Mouse (Mus musculus) thymus, adult 2 months (tissue): ENCODE results near the gene Rgs3. TPM values are rescaled to one million over a fixed set of nuclear protein-coding genes. Genes with fewer than 3 reads are reported as not detected.

Experiments used
- DNase-seq: peaks from one replicate; pipeline ENCODE4 v3.0.0; 2021
- H3K27ac ChIP-seq: fragments of 200-500 bp; 2 replicates; pipeline ENCODE4 v1.5.1; 2012; ENCODE audit warnings: low read length, control low read depth; ENCODE audit not compliant: control insufficient read depth, insufficient read depth
- H3K27me3 ChIP-seq: fragments of 200-500 bp; 2 replicates; pipeline ENCODE4 v1.6.1; 2012; ENCODE audit warnings: mild to moderate bottlenecking, low read length, moderate library complexity, mixed read lengths; ENCODE audit not compliant: control insufficient read depth, insufficient read depth
- H3K36me3 ChIP-seq: fragments of 200-500 bp; 2 replicates; pipeline ENCODE4 v1.6.1; 2012; ENCODE audit warnings: mild to moderate bottlenecking, low read length, moderate library complexity; ENCODE audit not compliant: control insufficient read depth, insufficient read depth
- H3K4me1 ChIP-seq: fragments of 200-500 bp; replicated peaks from 2 replicates; pipeline ENCODE4 v1.6.1; 2012; ENCODE audit warnings: low read length; ENCODE audit not compliant: control insufficient read depth, insufficient read depth
- H3K4me3 ChIP-seq: fragments of 200-500 bp; 2 replicates; pipeline ENCODE4 v1.5.1; 2012; ENCODE audit warnings: mild to moderate bottlenecking, low read length, control low read depth, moderate library complexity; ENCODE audit not compliant: control insufficient read depth, insufficient read depth
- CTCF ChIP-seq: fragments of 200-500 bp; IDR thresholded peaks from 2 replicates; pipeline ENCODE4 v1.5.1; 2012; ENCODE audit warnings: mild to moderate bottlenecking, control low read depth, low read length, moderate library complexity, borderline replicate concordance; ENCODE audit not compliant: control insufficient read depth, poor library complexity, insufficient read depth; ENCODE audit errors: extremely low read depth
- POLR2A ChIP-seq: fragments of 200-500 bp; IDR thresholded peaks from 2 replicates; pipeline ENCODE4 v1.6.1; 2012; ENCODE audit warnings: mild to moderate bottlenecking, low read length, control low read depth, moderate library complexity; ENCODE audit not compliant: control insufficient read depth, poor library complexity, insufficient read depth; ENCODE audit errors: extremely low read depth
- WGBS: fragments of 180-500 bp; shearing (Covaris S2); methylation state at CpG from one replicate; pipeline ENCODE4 v1.1.7; 2018; 5-methylcytosine and 5-hydroxymethylcytosine counted together
- polyA plus RNA-seq: library from polyadenylated mRNA; depleted of rRNA; stranded (reverse); fragments of >200 nt; gene quantifications from 2 replicates; pipeline ENCODE4 v1.2.3, GENCODE M21; 2012

The Rgs3 gene
- polyA plus RNA-seq, 1 experiment = 81.3 TPM

DNA sequence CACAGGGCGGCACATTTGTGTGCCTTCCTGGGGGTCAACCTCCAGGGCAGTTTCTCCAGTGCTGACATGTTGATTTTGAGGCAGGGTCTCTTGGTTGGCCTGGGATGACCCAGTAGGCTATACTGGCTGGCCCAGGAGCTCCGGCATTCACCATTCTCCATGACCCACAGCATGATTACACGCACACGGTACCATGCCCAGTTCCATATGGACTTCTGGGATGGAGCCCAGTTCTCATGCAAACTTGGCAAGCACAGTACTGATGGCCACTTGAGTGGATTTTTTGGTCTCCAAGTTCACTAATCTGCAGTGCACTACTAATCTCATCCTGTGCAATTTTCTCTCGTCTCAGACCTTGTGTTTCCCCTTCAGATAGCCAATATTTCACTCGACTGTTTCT is 8.0 kb downstream of the Rgs3 start:
- Histone ChIP-seq H3K27me3 (no peaks in the 10 kb centered on the region), H3K4me1 (no peaks in the 10 kb centered on the region; the same call in 1 of the 2 replicates), H3K4me3 (no peak overlapping the region), H3K27ac (no peak overlapping the region), H3K36me3 (no peaks in the 10 kb centered on the region)
- 92% methylated on average over 6 of the region's 6 CpGs for WGBS
- TF ChIP-seq POLR2A (no peak), CTCF (no peak)
- DNase-seq = no peak

- no peaks in the 10 kb centered on the region; the same call in 1 of the 2 replicates for H3K4me1 ChIP-seq
- DNase-seq = no peak
- TF ChIP-seq POLR2A = no peak
- no peak for TF ChIP-seq CTCF
- 68% methylated on average over 1 of the region's 1 CpGs for WGBS
- H3K27ac ChIP-seq = no peak overlapping the region
- H3K36me3 ChIP-seq = no peaks in the 10 kb centered on the region
- no peak overlapping the region for H3K4me3 ChIP-seq
- no peaks in the 10 kb centered on the region for H3K27me3 ChIP-seq
Observed at GRCm38 (mm10) chr4:62568359-62568758, 8.7 kb downstream of the Rgs3 start.

DNA sequence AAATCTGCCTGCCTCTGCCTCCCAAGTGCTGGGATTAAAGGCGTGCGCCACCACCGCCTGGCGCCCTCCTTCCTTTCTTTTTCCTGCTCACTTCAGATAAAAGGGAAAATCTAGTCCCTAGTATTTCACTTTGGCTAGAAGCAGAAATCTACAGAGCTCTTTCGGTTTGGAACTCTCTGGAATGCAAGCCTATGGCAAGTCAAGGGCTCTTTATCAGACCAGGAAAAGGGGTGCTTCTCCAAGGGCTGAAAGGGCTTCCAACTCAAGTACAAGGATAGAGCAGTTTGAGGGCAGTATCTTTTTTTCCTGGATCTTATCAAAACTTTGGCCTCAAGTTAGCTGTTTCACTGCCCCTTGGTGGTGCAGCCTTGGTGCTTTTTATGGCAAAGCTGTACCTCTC is 10.0 kb downstream of the Rgs3 start:
- TF ChIP-seq CTCF (no peak), POLR2A (no peak)
- Histone ChIP-seq H3K27ac (no peak overlapping the region), H3K27me3 (no peaks in the 10 kb centered on the region), H3K4me1 (no peaks in the 10 kb centered on the region; the same call in 1 of the 2 replicates), H3K4me3 (no peak overlapping the region), H3K36me3 (no peaks in the 10 kb centered on the region)
- DNase-seq = no peak
- 98% methylated on average over 5 of the region's 5 CpGs for WGBS

GRCm38 (mm10) chr4:62570029-62570428 is 10.4 kb downstream of the Rgs3 start:
- no peaks in the 10 kb centered on the region; the same call in 1 of the 2 replicates for H3K4me1 ChIP-seq
- no peaks in the 10 kb centered on the region for H3K36me3 ChIP-seq
- H3K27me3 ChIP-seq = no peaks in the 10 kb centered on the region
- WGBS = 87% methylated on average over 5 of the region's 5 CpGs
- no peak overlapping the region for H3K4me3 ChIP-seq
- TF ChIP-seq CTCF (no peak), POLR2A (no peak)
- no peak for DNase-seq
- no peak overlapping the region for H3K27ac ChIP-seq

DNA sequence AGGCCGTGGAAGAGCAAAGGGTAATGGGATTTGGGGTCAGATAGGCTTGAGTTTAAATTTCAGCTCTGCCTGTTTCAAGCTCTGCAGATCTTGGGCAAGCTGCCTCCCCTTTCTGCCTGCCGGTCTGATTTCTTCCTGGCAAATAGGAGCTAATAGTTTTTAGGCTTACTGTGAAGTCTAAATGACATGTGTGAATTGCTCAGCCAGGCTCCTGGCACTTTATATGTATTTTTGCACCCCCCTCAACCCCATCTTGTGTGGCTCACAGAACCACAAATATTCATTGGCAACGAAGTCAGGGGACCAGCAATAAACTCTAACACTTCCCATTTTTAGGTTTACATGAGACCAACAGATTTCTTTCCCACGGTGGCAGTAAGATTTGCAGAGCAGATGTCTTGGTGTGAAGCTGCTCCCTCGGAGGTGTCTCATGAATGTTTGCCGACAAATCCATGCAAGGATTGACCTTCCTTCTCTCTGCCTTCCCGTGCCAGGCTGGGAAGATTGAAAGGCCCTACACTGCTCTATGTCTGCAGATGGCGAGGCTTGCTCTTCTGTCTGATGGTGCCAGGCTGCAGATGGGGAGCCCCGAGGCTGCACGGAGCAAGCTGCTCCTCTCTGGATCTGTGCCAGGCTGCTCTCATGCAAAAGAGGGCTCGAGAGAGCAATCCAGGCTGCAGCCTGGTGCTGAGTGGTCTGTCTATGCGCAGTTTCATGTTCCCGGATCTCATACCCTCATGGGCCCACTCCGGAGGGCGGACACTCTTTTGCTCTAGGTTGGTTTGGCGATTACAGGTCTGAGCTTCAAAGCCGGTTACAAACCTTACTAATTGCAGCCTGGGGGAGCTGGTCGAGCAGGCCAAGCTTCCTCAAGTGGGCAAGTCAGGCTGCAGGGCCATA is 23.0 kb downstream of the Rgs3 start:
- no peak for DNase-seq
- Histone ChIP-seq H3K36me3 (no peaks in the 10 kb centered on the region), H3K27ac (no peak overlapping the region), H3K4me1 (peaks cover 30% of the 10 kb centered on the region), H3K4me3 (peak overlapping the region; percentile 57), H3K27me3 (no peaks in the 10 kb centered on the region)
- 16% methylated on average over 18 of the region's 18 CpGs for WGBS
- TF ChIP-seq CTCF = 0 out of 2 replicates have a peak, but pooled peaks have one; percentile 18
- TF ChIP-seq POLR2A = no peak

GRCm38 (mm10) chr4:62583265-62584092 is 23.8 kb downstream of the Rgs3 start:
- peak; percentile 62 for DNase-seq
- H3K27me3 ChIP-seq = no peaks in the 10 kb centered on the region
- peaks cover 30% of the 10 kb centered on the region for H3K4me1 ChIP-seq
- 1% methylated on average over 42 of the region's 42 CpGs for WGBS
- H3K27ac ChIP-seq = no peak overlapping the region
- peak overlapping the region; percentile 57 for H3K4me3 ChIP-seq
- TF ChIP-seq POLR2A (peak; percentile 38; the same call in 1 of the 2 replicates), CTCF (no peak)
- no peaks in the 10 kb centered on the region for H3K36me3 ChIP-seq
